Mouse (Mus musculus): ENCODE measurements around the gene Ttll8.

The Ttll8 gene

GRCm38 (mm10) chr15:88860781-88861180 is 93.4 kb downstream of the Ttll8 start:
- DNase-seq (ENCODE audit: low spot score): peak; percentile 65

GRCm38 (mm10) chr15:88859206-88859970 is 94.8 kb downstream of the Ttll8 start:
- no peak for DNase-seq (ENCODE audit: low spot score)

GRCm38 (mm10) chr15:88858707-88859106 is 95.5 kb downstream of the Ttll8 start:
- no peak for DNase-seq (ENCODE audit: low spot score)

GRCm38 (mm10) chr15:88858141-88858541 is 96.1 kb downstream of the Ttll8 start:
- no peak for DNase-seq (ENCODE audit: low spot score)

GRCm38 (mm10) chr15:88857361-88857760 is 96.9 kb downstream of the Ttll8 start:
- DNase-seq (ENCODE audit: low spot score): no peak

GRCm38 (mm10) chr15:88856613-88857012 is 97.6 kb downstream of the Ttll8 start:
- DNase-seq (ENCODE audit: low spot score): no peak

- DNase-seq (ENCODE audit: low spot score): no peak
Observed at GRCm38 (mm10) chr15:88855896-88856417, 98.3 kb downstream of the Ttll8 start.

- no peak for DNase-seq (ENCODE audit: low spot score)
Observed at GRCm38 (mm10) chr15:88854969-88855830, 99.0 kb downstream of the Ttll8 start.

GRCm38 (mm10) chr15:88854119-88854968 is 99.9 kb downstream of the Ttll8 start:
- DNase-seq (ENCODE audit: low spot score): no peak

- DNase-seq (ENCODE audit: low spot score): no peak
Observed at GRCm38 (mm10) chr15:88853106-88853505, 101.1 kb downstream of the Ttll8 start.

GRCm38 (mm10) chr15:88851507-88852149 is 102.6 kb downstream of the Ttll8 start:
- no peak for DNase-seq (ENCODE audit: low spot score)

GRCm38 (mm10) chr15:88851076-88851475 is 103.1 kb downstream of the Ttll8 start:
- no peak for DNase-seq (ENCODE audit: low spot score)

GRCm38 (mm10) chr15:88850146-88850826 is 103.9 kb downstream of the Ttll8 start:
- peak; percentile 83 for DNase-seq (ENCODE audit: low spot score)

GRCm38 (mm10) chr15:88849621-88850020 is 104.6 kb downstream of the Ttll8 start:
- no peak for DNase-seq (ENCODE audit: low spot score)

GRCm38 (mm10) chr15:88848661-88849060 is 105.6 kb downstream of the Ttll8 start:
- no peak for DNase-seq (ENCODE audit: low spot score)

GRCm38 (mm10) chr15:88844966-88845365 is 109.3 kb downstream of the Ttll8 start:
- no peak for DNase-seq (ENCODE audit: low spot score)

- no peak for DNase-seq (ENCODE audit: low spot score)
Observed at GRCm38 (mm10) chr15:88843486-88844097, 110.6 kb downstream of the Ttll8 start.

- no peak for DNase-seq (ENCODE audit: low spot score)
Observed at GRCm38 (mm10) chr15:88842300-88842673, 111.9 kb downstream of the Ttll8 start.

GRCm38 (mm10) chr15:88841580-88842299 is 112.5 kb downstream of the Ttll8 start:
- DNase-seq (ENCODE audit: low spot score): no peak

- DNase-seq (ENCODE audit: low spot score): no peak
Observed at GRCm38 (mm10) chr15:88841160-88841559, 113.1 kb downstream of the Ttll8 start.
